Mouse (Mus musculus): ENCODE results near the gene Asxl2.

- TF ChIP-seq MEF2A (IDR thresholded peaks at IDR 0.05; ENCODE audit: borderline replicate concordance, low read depth, low read length) (no peak), EP300 (IDR thresholded peaks at IDR 0.05; ENCODE audit: low read length) (no peak), CTCF (conservative IDR thresholded peaks at IDR 0.05 in 1 of 2, IDR thresholded peaks at IDR 0.05 in 1 of 2; ENCODE audit: low read depth in 2 of 2, low read length in 2 of 2) (no peak), RAD21 (IDR thresholded peaks at IDR 0.05; ENCODE audit: low read depth, low read length) (no peak), POLR2A (IDR thresholded peaks at IDR 0.05; ENCODE audit: low read depth, low read length) (no peak), SIN3A (IDR thresholded peaks at IDR 0.05; ENCODE audit: low read length) (no peak), POLR2AphosphoS2 (IDR thresholded peaks at IDR 0.05; ENCODE audit: low read depth, low read length) (no peak), MXI1 (IDR thresholded peaks at IDR 0.05; ENCODE audit: low read depth, low read length) (no peak), CHD1 (IDR thresholded peaks at IDR 0.05; ENCODE audit: low read depth, low read length) (no peak), ZKSCAN1 (IDR thresholded peaks at IDR 0.05; ENCODE audit: borderline replicate concordance, low read depth, low read length) (no peak), UBTF (IDR thresholded peaks at IDR 0.05; ENCODE audit: low read depth, low read length) (no peak)
Measured at GRCm38 (mm10) chr12:3389394-3389793, 37.3 kb upstream of the Asxl2 start.
